Mouse (Mus musculus) cerebellum, postnatal 36 days (tissue): ENCODE data around the gene Fry.
A peak's percentile ranks its signal among the peaks of the same experiment; 100 is the strongest.

ENCODE experiments used
- DNase-seq, 2 experiments: peaks; one replicate each; pipeline ENCODE4 v3.0.0; 2021 to 2022; ENCODE audit warnings: mixed read lengths in 2 of 2

Gene Fry

GRCm38 (mm10) chr5:150118455-150119241 lies at the start of gene Fry:
Fry (plus strand) TSS chr5:150118645.
- DNase-seq, result peak; percentile 85 to 93

- DNase-seq, result peak in 1 of 2 experiments; percentile 15
Measured at GRCm38 (mm10) chr5:150070086-150070485, 48.4 kb upstream of the Fry start.

GRCm38 (mm10) chr5:150071738-150072137 lies 46.7 kb upstream of the Fry start:
- no peak for DNase-seq

- DNase-seq, result no peak
Measured at GRCm38 (mm10) chr5:150079866-150080797, 38.3 kb upstream of the Fry start.

- DNase-seq, result no peak
Measured at GRCm38 (mm10) chr5:150082696-150083095, 35.7 kb upstream of the Fry start.

GRCm38 (mm10) chr5:150083190-150083589 lies 35.3 kb upstream of the Fry start:
- no peak for DNase-seq

GRCm38 (mm10) chr5:150097620-150098019 lies 20.8 kb upstream of the Fry start:
- peak; percentile 59 to 63 for DNase-seq

- DNase-seq, result no peak
Measured at GRCm38 (mm10) chr5:150098754-150099153, 19.7 kb upstream of the Fry start.

GRCm38 (mm10) chr5:150101789-150102188 lies 16.7 kb upstream of the Fry start:
- DNase-seq, result no peak

- DNase-seq, result no peak
Measured at GRCm38 (mm10) chr5:150106358-150106757, 12.1 kb upstream of the Fry start.

GRCm38 (mm10) chr5:150111236-150111635 lies 7.2 kb upstream of the Fry start:
- no peak for DNase-seq

GRCm38 (mm10) chr5:150114007-150114406 lies 4.4 kb upstream of the Fry start:
- no peak for DNase-seq

- DNase-seq, result no peak
Measured at GRCm38 (mm10) chr5:150114778-150115177, 3.7 kb upstream of the Fry start.

- DNase-seq, result no peak
Measured at GRCm38 (mm10) chr5:150115271-150116092, 3.0 kb upstream of the Fry start.

- no peak for DNase-seq
Measured at GRCm38 (mm10) chr5:150116216-150116905, 2.1 kb upstream of the Fry start.

GRCm38 (mm10) chr5:150116906-150117216 lies 1.6 kb upstream of the Fry start:
- peak in 1 of 2 experiments; percentile 17 for DNase-seq

- no peak for DNase-seq
Measured at GRCm38 (mm10) chr5:150118124-150118454, 356 bp upstream of the Fry start.

GRCm38 (mm10) chr5:150120676-150121075 lies 2.2 kb downstream of the Fry start:
- peak; percentile 37 to 56 for DNase-seq

- no peak for DNase-seq
Measured at GRCm38 (mm10) chr5:150122095-150122494, 3.6 kb downstream of the Fry start.

- DNase-seq, result peak in 1 of 2 experiments; percentile 11
Measured at GRCm38 (mm10) chr5:150122571-150122970, 4.1 kb downstream of the Fry start.

GRCm38 (mm10) chr5:150125920-150126319 lies 7.5 kb downstream of the Fry start:
- DNase-seq, result peak; percentile 15 to 32

- no peak for DNase-seq
Measured at GRCm38 (mm10) chr5:150128432-150128831, 10.0 kb downstream of the Fry start.
